ENCODE assay signal across 15 mouse cellular contexts in the genomic region with DNA sequence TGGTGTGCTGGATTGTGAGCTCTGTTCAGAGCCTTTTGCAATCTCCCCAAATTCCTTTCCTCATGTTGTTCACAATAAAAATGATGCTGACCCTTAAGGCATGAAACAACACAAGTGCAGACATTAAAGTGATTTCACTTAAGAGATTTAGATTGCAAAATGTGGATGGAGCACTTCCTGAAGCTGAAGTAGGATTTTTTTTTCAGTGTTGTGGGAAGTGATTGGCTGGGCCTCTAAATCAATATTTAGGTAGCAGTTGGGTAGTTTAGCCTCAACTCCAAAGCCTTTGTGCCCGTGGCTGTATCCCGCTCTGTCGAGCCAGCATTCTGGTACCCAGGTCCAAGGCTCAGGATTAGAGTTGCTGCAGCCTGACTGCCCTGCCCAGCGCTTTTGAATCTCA.
A peak's percentile ranks its signal among the peaks of the same experiment; 100 is the strongest.
DNase-seq lines count a peak whose midpoint lies in the region; ATAC-seq lines count a peak whose summit lies in the region.
"Had no signal": no experiment of that assay in that cellular context is flagged by ENCODE, and none has a peak within 500 bp of the region (broad histone marks: within the 10 kb centered on the region; RNA-seq: fewer than 3 reads in every experiment).

No protein-coding gene starts in this region.

- peak overlapping the region; percentile 87 for H3K27ac ChIP-seq in heart, embryonic 15.5 days
- H3K27ac ChIP-seq in lung, embryonic 15.5 days: peak overlapping the region; percentile 80
- peak overlapping the region; percentile 91 for H3K27ac ChIP-seq in embryonic facial prominence, embryonic 13.5 days
- peak overlapping the region; percentile 81 for H3K27ac ChIP-seq in midbrain, embryonic 13.5 days
- H3K27ac ChIP-seq: left cerebral cortex, adult 2 months; macrophage had no signal

- H3K4me1 ChIP-seq in heart, embryonic 15.5 days (replicated peaks): peaks cover 51% of the 10 kb centered on the region
- H3K4me1 ChIP-seq in lung, embryonic 15.5 days: peaks cover 56% of the 10 kb centered on the region
- peaks cover 43% of the 10 kb centered on the region for H3K4me1 ChIP-seq in embryonic facial prominence, embryonic 13.5 days
- H3K4me1 ChIP-seq in midbrain, embryonic 13.5 days (replicated peaks): peaks cover 41% of the 10 kb centered on the region

- H3K4me3 ChIP-seq in heart, embryonic 15.5 days: no peak overlapping the region
- no peak overlapping the region for H3K4me3 ChIP-seq in lung, embryonic 15.5 days
- H3K4me3 ChIP-seq in embryonic facial prominence, embryonic 13.5 days: no peak overlapping the region
- no peak overlapping the region for H3K4me3 ChIP-seq in midbrain, embryonic 13.5 days (replicated peaks)
- H3K4me3 ChIP-seq: forebrain, embryonic 10.5 days; left cerebral cortex, adult 2 months had no signal

- no peak overlapping the region for H3K4me2 ChIP-seq in heart, embryonic 15.5 days
- no peak overlapping the region for H3K4me2 ChIP-seq in lung, embryonic 15.5 days
- no peak overlapping the region for H3K4me2 ChIP-seq in embryonic facial prominence, embryonic 13.5 days
- no peak overlapping the region for H3K4me2 ChIP-seq in midbrain, embryonic 13.5 days (replicated peaks)

- 91% methylated on average over 4 of the region's 4 CpGs for whole genome bisulfite sequencing in heart, embryonic 15.5 days
- 80% methylated on average over 4 of the region's 4 CpGs for WGBS in lung, embryonic 15.5 days
- WGBS in embryonic facial prominence, embryonic 13.5 days: 80% methylated on average over 4 of the region's 4 CpGs
- WGBS in midbrain, embryonic 13.5 days: 79% methylated on average over 4 of the region's 4 CpGs

- no peaks in the 10 kb centered on the region for H3K27me3 ChIP-seq in heart, embryonic 15.5 days
- H3K27me3 ChIP-seq in lung, embryonic 15.5 days: no peaks in the 10 kb centered on the region
- no peaks in the 10 kb centered on the region for H3K27me3 ChIP-seq in embryonic facial prominence, embryonic 13.5 days
- H3K27me3 ChIP-seq in midbrain, embryonic 13.5 days: 0 out of 2 replicates have a peak, but pooled peaks cover 3% of the 10 kb centered on the region

- DNase-seq in heart, adult 8-10 months (ENCODE audit: low spot score): no peak
- DNase-seq in lung, postnatal 14 days: no peak
- no peak for DNase-seq in left cerebral cortex, postnatal 4 days
- DNase-seq in adrenal gland, postnatal 36 days: no peak
- DNase-seq: adrenal gland, postnatal 14 days; cerebellum, adult 9-11 months; right cerebral cortex, postnatal 14 days had no signal

- H3K36me3 ChIP-seq in heart, embryonic 15.5 days: no peaks in the 10 kb centered on the region
- no peaks in the 10 kb centered on the region for H3K36me3 ChIP-seq in lung, embryonic 15.5 days
- H3K36me3 ChIP-seq in embryonic facial prominence, embryonic 13.5 days: no peaks in the 10 kb centered on the region
- no peaks in the 10 kb centered on the region for H3K36me3 ChIP-seq in midbrain, embryonic 13.5 days
- H3K36me3 ChIP-seq: forebrain, embryonic 10.5 days had no signal

- intact Hi-C loops in left cerebral cortex, postnatal 4 days (cut with DNase I): no loop called here

- H3K9me3 ChIP-seq in heart, embryonic 15.5 days (replicated peaks): no peaks in the 10 kb centered on the region
- H3K9me3 ChIP-seq in lung, embryonic 15.5 days: no peaks in the 10 kb centered on the region
- no peaks in the 10 kb centered on the region for H3K9me3 ChIP-seq in embryonic facial prominence, embryonic 13.5 days
- no peaks in the 10 kb centered on the region for H3K9me3 ChIP-seq in midbrain, embryonic 13.5 days
- H3K9me3 ChIP-seq: forebrain, embryonic 10.5 days had no signal

- H3K9ac ChIP-seq in heart, embryonic 15.5 days: no peak overlapping the region; the same call in 1 of the 2 replicates
- H3K9ac ChIP-seq in lung, embryonic 15.5 days: no peak overlapping the region
- no peak overlapping the region for H3K9ac ChIP-seq in embryonic facial prominence, embryonic 13.5 days
- H3K9ac ChIP-seq in midbrain, embryonic 13.5 days (replicated peaks): 0 out of 2 replicates have a peak overlapping the region, but pooled peaks have one; percentile 19

- ATAC-seq in heart, embryonic 15.5 days (replicated peaks; ENCODE audit: insufficient number of reproducible peaks, insufficient read depth, low FRiP score, low read depth): no peak
- ATAC-seq in lung, embryonic 15.5 days (ENCODE audit: borderline replicate concordance, extremely low read depth, low FRiP score, low TSS enrichment): no peak
- no peak for ATAC-seq in embryonic facial prominence, embryonic 13.5 days (ENCODE audit: insufficient number of reproducible peaks, insufficient read depth, low FRiP score, low TSS enrichment, low read depth)
- no peak for ATAC-seq in midbrain, embryonic 13.5 days
- ATAC-seq: intestine, embryonic 16.5 days had no signal
